Mouse (Mus musculus) stomach, embryonic 14.5 days (tissue): ENCODE data around the gene Ctxn1. TPM values are rescaled to one million over a fixed set of nuclear protein-coding genes. Genes with fewer than 3 reads are reported as not detected.

Experiments used
- ATAC-seq: fragments of 200-750 bp; cut with Nextera tagmentation; 2 replicates; pipeline ENCODE4 v1.8.0; 2017; ENCODE audit warnings: low read depth, moderate TSS enrichment; ENCODE audit not compliant: insufficient number of reproducible peaks, insufficient read depth, low FRiP score
- H3K27ac ChIP-seq: fragments of 300-500 bp; sonication (generic); 2 replicates; pipeline ENCODE4 v1.5.1; 2014; ENCODE audit warnings: mild to moderate bottlenecking, low read length, moderate library complexity, mixed read lengths
- H3K27me3 ChIP-seq: fragments of 300-500 bp; sonication (generic); 2 replicates; pipeline ENCODE4 v1.6.1; 2014; ENCODE audit warnings: low read length, control low read depth, mixed read lengths; ENCODE audit not compliant: control insufficient read depth, insufficient read depth
- H3K36me3 ChIP-seq: fragments of 300-500 bp; sonication (generic); 2 replicates; pipeline ENCODE4 v1.6.1; 2014; ENCODE audit warnings: mild to moderate bottlenecking, control low read depth, low read length, moderate library complexity, mixed read lengths; ENCODE audit not compliant: control insufficient read depth, insufficient read depth
- H3K4me1 ChIP-seq: fragments of 300-500 bp; sonication (generic); 2 replicates; pipeline ENCODE4 v1.6.1; 2014; ENCODE audit warnings: low read length, control low read depth, mixed read lengths; ENCODE audit not compliant: control insufficient read depth, insufficient read depth
- H3K4me2 ChIP-seq: fragments of 300-500 bp; sonication (generic); replicated peaks from 2 replicates; pipeline ENCODE4 v1.6.1; 2014; ENCODE audit warnings: low read depth, low read length, control low read depth
- H3K4me3 ChIP-seq: fragments of 300-500 bp; sonication (generic); 2 replicates; pipeline ENCODE4 v1.5.1; 2014; ENCODE audit warnings: low read depth, low read length, control low read depth
- H3K9ac ChIP-seq: fragments of 300-500 bp; sonication (generic); replicated peaks from 2 replicates; pipeline ENCODE4 v1.6.1; 2014; ENCODE audit warnings: low read depth, mild to moderate bottlenecking, control low read depth, low read length, moderate library complexity, mixed read lengths
- H3K9me3 ChIP-seq: fragments of 300-500 bp; sonication (generic); 2 replicates; pipeline ENCODE4 v1.6.1; 2016; ENCODE audit warnings: low read depth, low read length, control low read depth; ENCODE audit not compliant: control insufficient read depth
- WGBS: fragments of 180-500 bp; shearing (Covaris S2); extraction: QIAGEN DNeasy Blood & Tissue Kit; methylation state at CpG from one replicate; pipeline ENCODE4 v1.1.7; 2014; 5-methylcytosine and 5-hydroxymethylcytosine counted together
- polyA plus RNA-seq: library from polyadenylated mRNA; unstranded; fragments of >200 nt; fragmentation: Nextera tagmentation; extraction: Ambion mirVana; gene quantifications from 2 replicates; pipeline ENCODE4 v1.2.1, GENCODE M21; 2014

Gene Ctxn1
- 82.9 and 87.4 TPM in 2 replicates for polyA plus RNA-seq

DNA sequence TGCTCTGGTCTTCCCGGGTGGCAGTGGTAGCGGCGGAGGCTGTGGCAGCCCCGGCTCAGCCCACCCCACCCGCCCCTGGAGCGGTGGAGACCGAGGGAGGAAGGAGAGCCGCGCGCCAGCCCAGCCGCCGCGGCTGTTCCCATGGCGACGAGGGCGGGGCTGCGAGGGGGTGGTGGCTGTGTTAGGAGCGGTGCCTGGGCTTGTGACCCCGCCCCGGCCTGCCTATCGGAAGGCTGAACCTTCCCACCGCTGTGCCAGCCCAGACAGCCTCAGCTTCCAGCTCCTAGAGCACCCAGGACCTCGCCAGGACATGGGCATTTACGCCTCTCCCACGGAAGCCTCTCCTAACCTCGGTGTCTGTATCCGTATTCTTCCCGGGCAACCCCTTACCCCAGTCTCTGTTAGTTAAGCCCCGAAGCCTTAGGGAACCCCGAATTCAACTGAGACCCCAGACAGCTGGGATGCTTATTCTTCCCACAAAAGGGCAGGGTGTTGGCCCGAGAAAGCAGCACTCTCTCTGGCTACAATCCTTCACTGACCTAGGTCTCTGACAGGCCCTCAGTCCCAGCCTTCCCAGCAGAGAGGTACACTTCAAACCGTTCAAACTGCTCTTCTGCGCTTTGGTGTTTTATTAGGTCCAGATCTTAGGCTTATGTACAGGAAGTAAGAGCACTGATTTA lies at the start of gene Ctxn1:
Gene Ctxn1 (minus strand): TSS at position 150 of the 680 bp plus-strand sequence.
- peak; percentile 92 for ATAC-seq
- peaks cover 60% of the 10 kb centered on the region for H3K36me3 ChIP-seq
- H3K9ac ChIP-seq, result peak within 1 kb of the TSS; percentile 73
- H3K27ac ChIP-seq, result peak within 1 kb of the TSS; percentile 84
- WGBS, result 6% methylated on average over 26 of the region's 33 CpGs
- H3K4me3 ChIP-seq, result peak within 1 kb of the TSS; percentile 76
- H3K4me1 ChIP-seq, result peaks cover 12% of the 10 kb centered on the region; the same call in 1 of the 2 replicates
- H3K4me2 ChIP-seq, result peak within 1 kb of the TSS; percentile 76
- H3K27me3 ChIP-seq, result no peaks in the 10 kb centered on the region
- H3K9me3 ChIP-seq, result no peaks in the 10 kb centered on the region

DNA sequence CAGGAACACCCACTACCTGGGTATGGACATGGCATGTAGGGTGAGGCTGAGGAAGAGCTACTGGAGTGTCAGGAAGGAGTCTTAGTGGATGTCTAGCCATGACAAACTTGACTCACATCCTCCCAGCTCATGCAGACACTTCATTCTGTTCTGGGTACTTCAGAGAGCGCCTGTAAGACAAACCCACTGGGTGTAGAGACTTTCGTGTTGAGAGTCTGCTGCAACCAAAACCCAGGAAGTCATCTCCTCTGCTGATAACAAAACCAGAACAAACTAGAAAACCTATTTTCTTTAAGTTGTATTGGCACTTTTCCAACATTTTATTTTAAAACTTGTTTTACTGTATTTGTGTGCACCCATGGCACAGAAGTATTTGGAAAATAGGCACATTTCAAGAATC lies 46.8 kb upstream of the Ctxn1 start:
- H3K27ac ChIP-seq, result no peak overlapping the region
- H3K4me1 ChIP-seq, result no peaks in the 10 kb centered on the region
- H3K9ac ChIP-seq, result no peak overlapping the region
- H3K36me3 ChIP-seq, result peaks cover 75% of the 10 kb centered on the region
- ATAC-seq, result no peak
- no peaks in the 10 kb centered on the region for H3K27me3 ChIP-seq
- 83% methylated on average over 2 of the region's 2 CpGs for WGBS
- no peak overlapping the region for H3K4me3 ChIP-seq
- H3K4me2 ChIP-seq, result no peak overlapping the region
- no peaks in the 10 kb centered on the region for H3K9me3 ChIP-seq

DNA sequence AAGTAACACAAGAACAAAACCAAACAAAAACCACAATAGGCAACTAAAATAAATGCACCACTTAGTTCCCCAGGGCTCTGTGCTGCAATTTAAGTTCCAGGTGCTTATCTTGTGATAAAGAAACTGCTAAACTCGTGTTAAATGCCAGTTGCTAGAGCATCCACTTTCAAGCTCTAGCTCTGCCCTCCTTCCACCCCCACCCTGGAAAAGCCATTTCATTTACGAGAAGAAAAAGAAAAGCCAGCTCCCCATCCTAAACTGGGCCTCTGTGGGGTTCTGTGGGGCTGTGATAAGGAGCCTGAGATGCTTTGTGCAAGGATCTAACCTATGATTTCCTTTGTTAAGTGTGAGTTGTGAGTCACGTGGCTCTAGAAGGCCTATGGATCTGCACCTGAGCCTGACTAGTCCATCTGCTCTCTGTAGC lies 45.1 kb upstream of the Ctxn1 start:
- Histone ChIP-seq H3K9ac (no peak overlapping the region), H3K36me3 (peaks cover 74% of the 10 kb centered on the region), H3K27ac (no peak overlapping the region), H3K4me1 (no peaks in the 10 kb centered on the region), H3K27me3 (no peaks in the 10 kb centered on the region), H3K4me3 (no peak overlapping the region), H3K4me2 (no peak overlapping the region), H3K9me3 (no peaks in the 10 kb centered on the region)
- ATAC-seq, result 0 out of 2 replicates have a peak, but pooled peaks have one; percentile 14
- 68% methylated on average over 3 of the region's 3 CpGs for WGBS

DNA sequence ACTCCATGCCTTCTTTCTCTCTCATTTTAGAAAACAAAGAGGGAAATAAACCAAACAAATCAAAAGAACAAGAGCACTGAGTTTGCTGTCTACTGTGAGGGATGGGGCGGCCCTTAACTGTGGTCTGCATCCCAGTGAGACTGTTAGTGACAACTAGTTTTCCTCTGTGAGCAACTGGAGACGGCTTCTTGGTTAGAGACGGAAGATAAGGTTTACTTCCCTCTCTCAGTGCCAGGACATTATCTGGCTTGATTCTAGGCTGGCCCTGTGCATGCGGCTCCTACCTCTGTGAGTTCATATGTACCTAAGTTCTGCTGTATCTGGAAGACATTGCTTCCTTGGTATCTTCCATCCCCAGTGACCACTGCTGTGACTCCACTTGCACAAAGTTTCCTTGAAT lies 38.7 kb upstream of the Ctxn1 start:
- H3K36me3 ChIP-seq, result peaks cover 77% of the 10 kb centered on the region
- no peaks in the 10 kb centered on the region for H3K4me1 ChIP-seq
- H3K27ac ChIP-seq, result no peak overlapping the region
- no peak overlapping the region for H3K4me3 ChIP-seq
- no peak for ATAC-seq
- H3K4me2 ChIP-seq, result no peak overlapping the region
- no peaks in the 10 kb centered on the region for H3K27me3 ChIP-seq
- no peaks in the 10 kb centered on the region for H3K9me3 ChIP-seq
- H3K9ac ChIP-seq, result no peak overlapping the region
- WGBS, result 90% methylated on average over 4 of the region's 4 CpGs

DNA sequence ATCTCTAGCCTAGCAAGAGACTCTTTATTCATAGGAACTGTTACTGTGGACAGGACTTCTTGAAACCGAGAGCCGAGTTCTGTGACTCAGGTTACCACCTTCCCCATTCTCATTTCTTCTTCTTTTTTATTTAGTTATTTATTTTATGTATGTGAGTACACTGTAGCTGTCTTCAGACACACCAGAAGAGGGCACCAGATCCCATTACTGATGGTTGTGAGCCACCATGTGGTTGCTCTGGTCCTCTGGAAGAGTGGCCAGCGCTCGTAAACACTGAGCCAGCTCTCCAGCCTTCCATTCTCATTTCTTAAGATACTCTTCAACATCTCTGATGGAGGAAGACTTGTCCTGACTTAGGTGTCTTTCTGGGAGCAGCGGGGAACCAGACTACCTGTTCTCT lies 33.7 kb upstream of the Ctxn1 start:
- Histone ChIP-seq H3K27me3 (no peaks in the 10 kb centered on the region), H3K4me3 (no peak overlapping the region), H3K9me3 (no peaks in the 10 kb centered on the region), H3K9ac (no peak overlapping the region), H3K4me1 (no peaks in the 10 kb centered on the region), H3K36me3 (peaks cover 75% of the 10 kb centered on the region), H3K4me2 (no peak overlapping the region), H3K27ac (no peak overlapping the region)
- ATAC-seq, result no peak
- WGBS, result 92% methylated on average over 5 of the region's 5 CpGs

DNA sequence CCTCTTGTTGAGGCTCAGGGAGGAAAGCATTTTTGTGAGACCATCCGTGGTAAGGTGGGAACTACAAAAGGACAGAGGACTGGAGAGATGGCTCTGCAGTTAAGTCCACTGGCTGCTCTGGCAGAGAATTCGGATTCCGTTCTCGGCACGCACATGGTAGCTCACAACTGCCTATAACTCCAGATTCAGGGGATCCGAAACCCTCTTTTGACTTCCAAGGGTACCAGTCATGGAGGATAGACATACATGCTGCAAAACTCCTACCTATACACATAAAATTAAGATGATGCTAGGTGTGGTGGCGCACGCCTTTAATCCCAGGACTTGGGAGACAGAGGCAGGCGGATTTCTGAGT lies 17.0 kb upstream of the Ctxn1 start:
- Histone ChIP-seq H3K4me1 (peaks cover 5% of the 10 kb centered on the region), H3K27ac (peak overlapping the region; percentile 59; the same call in 1 of the 2 replicates), H3K27me3 (no peaks in the 10 kb centered on the region), H3K4me3 (peak overlapping the region; percentile 77), H3K9me3 (no peaks in the 10 kb centered on the region), H3K9ac (peak overlapping the region; percentile 31), H3K4me2 (peak overlapping the region; percentile 47), H3K36me3 (peaks cover 9% of the 10 kb centered on the region)
- peak; percentile 39; the same call in 1 of the 2 replicates for ATAC-seq
- WGBS, result 24% methylated on average over 9 of the region's 9 CpGs

DNA sequence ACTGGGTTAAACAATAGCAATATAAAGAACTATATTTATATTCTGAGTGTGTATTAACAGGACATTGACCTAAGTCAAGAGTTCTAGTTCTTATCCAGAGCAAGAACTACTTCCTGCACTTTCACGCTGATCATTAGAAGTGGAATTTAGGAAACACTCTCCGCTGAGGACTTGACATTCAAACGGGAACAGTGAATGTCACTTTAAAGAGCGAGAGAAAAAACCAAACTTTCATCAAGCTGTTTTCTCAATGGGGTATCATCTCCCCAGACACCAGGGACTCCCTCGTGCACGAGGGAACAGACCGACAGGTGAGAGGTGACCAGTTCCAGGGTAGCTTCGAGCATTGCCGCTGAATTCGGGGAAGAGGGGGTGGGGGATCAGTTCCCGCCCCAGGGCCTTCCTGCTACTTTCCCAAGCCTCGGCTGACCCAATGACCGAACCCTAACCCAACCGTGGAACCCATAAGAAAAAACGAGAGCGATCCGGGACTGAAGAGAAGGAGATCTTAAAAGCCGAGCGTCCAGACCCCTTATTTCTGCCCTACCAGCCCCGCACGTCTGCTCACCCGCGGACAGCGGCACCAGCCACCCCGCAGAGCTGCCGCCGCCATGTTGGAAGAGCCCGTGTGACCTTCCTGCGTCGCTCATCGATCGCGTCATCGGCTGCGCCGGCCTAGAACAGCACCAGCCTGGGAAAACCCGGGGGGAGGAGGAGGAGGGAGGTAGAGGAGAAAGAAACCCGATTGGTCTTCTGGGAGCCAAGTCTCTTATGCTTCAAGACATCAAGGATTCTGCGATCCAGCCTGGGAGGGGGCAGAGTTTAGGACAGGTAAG lies 16.4 kb upstream of the Ctxn1 start, which contains the start of gene Timm44:
Gene Timm44 (minus strand): TSS at position 639 of the 836 bp plus-strand sequence.
- H3K4me3 ChIP-seq, result peak within 1 kb of the TSS; percentile 77
- no peaks in the 10 kb centered on the region for H3K9me3 ChIP-seq
- peak within 1 kb of the TSS; percentile 59; the same call in 1 of the 2 replicates for H3K27ac ChIP-seq
- ATAC-seq, result peak; percentile 96
- peaks cover 5% of the 10 kb centered on the region for H3K4me1 ChIP-seq
- WGBS, result under 1% methylated on average over 38 of the region's 39 CpGs
- peaks cover 9% of the 10 kb centered on the region for H3K36me3 ChIP-seq
- H3K9ac ChIP-seq, result peak within 1 kb of the TSS; percentile 77
- peak within 1 kb of the TSS; percentile 47 for H3K4me2 ChIP-seq
- no peaks in the 10 kb centered on the region for H3K27me3 ChIP-seq

DNA sequence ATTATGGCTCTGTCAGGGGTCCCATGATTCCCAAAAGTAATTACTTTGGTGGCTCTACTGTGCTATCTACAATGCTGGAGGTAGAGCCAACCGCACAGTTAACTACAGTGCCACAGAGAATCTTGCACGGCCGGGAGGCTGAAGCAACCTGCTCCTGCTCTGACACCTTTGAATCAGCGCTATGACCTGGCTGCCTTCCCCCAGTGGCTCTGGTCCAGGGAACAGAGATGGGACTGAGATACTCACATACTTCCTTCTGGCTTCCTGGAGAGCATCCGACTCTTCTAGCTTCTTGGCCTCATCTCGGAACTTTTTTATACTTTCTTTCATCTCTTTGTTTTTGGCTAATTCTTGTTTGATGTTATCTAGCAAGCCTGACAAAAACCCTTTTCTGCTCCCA lies 10.5 kb upstream of the Ctxn1 start:
- Histone ChIP-seq H3K4me1 (peaks cover under 1% of the 10 kb centered on the region), H3K9ac (no peak overlapping the region), H3K36me3 (peaks cover 63% of the 10 kb centered on the region), H3K27me3 (no peaks in the 10 kb centered on the region), H3K9me3 (no peaks in the 10 kb centered on the region), H3K4me2 (no peak overlapping the region), H3K4me3 (no peak overlapping the region), H3K27ac (no peak overlapping the region)
- WGBS, result 93% methylated on average over 6 of the region's 6 CpGs
- ATAC-seq, result no peak
